Mouse (Mus musculus) ES-E14 (cell line): Measurements from ENCODE around the gene Mageb3. TPM values are rescaled to one million over a fixed set of nuclear protein-coding genes. Genes with fewer than 3 reads are reported as not detected.

ENCODE experiments used
- DNase-seq: peaks from one replicate; pipeline ENCODE4 v3.0.0-alpha.2; 2013; ENCODE audit warnings: low read depth, low spot score
- H3K27ac ChIP-seq: 2 replicates; pipeline ENCODE4 v1.5.1; 2012; ENCODE audit warnings: low read depth, mild to moderate bottlenecking, low read length, moderate library complexity, mixed read lengths; ENCODE audit not compliant: poor library complexity, insufficient read depth, severe bottlenecking
- H3K36me3 ChIP-seq: 2 replicates; pipeline ENCODE4 v1.6.1; 2012; ENCODE audit warnings: mild to moderate bottlenecking, low read length, moderate library complexity, mixed read lengths; ENCODE audit not compliant: control insufficient read depth, poor library complexity, insufficient read depth, severe bottlenecking
- H3K4me1 ChIP-seq, 2 experiments: fragments of 150-350 bp in 1 of 2; sonication (generic) in 1 of 2; 2 replicates each; pipeline ENCODE4 v1.6.1; 2012; ENCODE audit warnings: low read length in 2 of 2, mild to moderate bottlenecking in 1 of 2, mixed read lengths in 1 of 2; ENCODE audit not compliant: control insufficient read depth in 2 of 2, insufficient read depth in 2 of 2, poor library complexity in 1 of 2
- H3K4me3 ChIP-seq, 2 experiments: fragments of 150-350 bp in 1 of 2; sonication (generic) in 1 of 2; 2 replicates each; pipeline ENCODE4 v1.5.1; 2012; ENCODE audit warnings: low read length in 2 of 2, low read depth in 1 of 2, mild to moderate bottlenecking in 1 of 2, mixed read lengths in 1 of 2; ENCODE audit not compliant: insufficient read depth in 1 of 2, poor library complexity in 1 of 2, severe bottlenecking in 1 of 2
- H3K9ac ChIP-seq: 2 replicates; pipeline ENCODE4 v1.6.1; 2012; ENCODE audit warnings: low read depth, mild to moderate bottlenecking, low read length, mixed read lengths; ENCODE audit not compliant: poor library complexity, insufficient read depth, severe bottlenecking
- H3K9me3 ChIP-seq: fragments of 150-350 bp; sonication (generic); 2 replicates; pipeline ENCODE4 v1.6.1; 2012; ENCODE audit warnings: low read depth, mild to moderate bottlenecking, low read length; ENCODE audit not compliant: control insufficient read depth, insufficient read depth
- CHD2 ChIP-seq: IDR thresholded peaks from 2 replicates; pipeline ENCODE4 v1.6.1; 2014; ENCODE audit warnings: mild to moderate bottlenecking, low read depth, low read length, inconsistent platforms
- HCFC1 ChIP-seq: IDR thresholded peaks from 2 replicates; pipeline ENCODE4 v1.6.1; 2012; ENCODE audit warnings: low read length, inconsistent platforms, borderline replicate concordance; ENCODE audit not compliant: insufficient read depth
- MAFK ChIP-seq: IDR thresholded peaks from 2 replicates; pipeline ENCODE4 v1.6.1; 2014; ENCODE audit warnings: mild to moderate bottlenecking, low read depth, low read length, inconsistent platforms; ENCODE audit not compliant: insufficient read depth
- ZC3H11A ChIP-seq: IDR thresholded peaks from 2 replicates; pipeline ENCODE4 v1.6.1; 2012; ENCODE audit warnings: low read depth, mild to moderate bottlenecking, inconsistent platforms, low read length, borderline replicate concordance
- ZNF384 ChIP-seq: IDR thresholded peaks from 2 replicates; pipeline ENCODE4 v1.6.1; 2012; ENCODE audit warnings: low read depth, low read length, inconsistent platforms
- in situ Hi-C, 2 experiments: fragments of 600-800 bp; cut with MboI; formaldehyde crosslinking; loops; one replicate each; pipeline ENCODE4 v1.15.1; 2025; ENCODE audit warnings: low sequenced_read_pairs in 2 of 2, inconsistent platforms in 1 of 2; ENCODE audit not compliant: unreplicated experiment in 2 of 2
- total RNA-seq: library from RNA; depleted of rRNA; stranded (reverse); fragments of 300-350 nt; gene quantifications from 2 replicates; pipeline ENCODE4 v1.2.3, GENCODE M21; 2012; rRNA removed

The Mageb3 gene
- total RNA-seq, 1 experiment = 0.31 TPM

DNA sequence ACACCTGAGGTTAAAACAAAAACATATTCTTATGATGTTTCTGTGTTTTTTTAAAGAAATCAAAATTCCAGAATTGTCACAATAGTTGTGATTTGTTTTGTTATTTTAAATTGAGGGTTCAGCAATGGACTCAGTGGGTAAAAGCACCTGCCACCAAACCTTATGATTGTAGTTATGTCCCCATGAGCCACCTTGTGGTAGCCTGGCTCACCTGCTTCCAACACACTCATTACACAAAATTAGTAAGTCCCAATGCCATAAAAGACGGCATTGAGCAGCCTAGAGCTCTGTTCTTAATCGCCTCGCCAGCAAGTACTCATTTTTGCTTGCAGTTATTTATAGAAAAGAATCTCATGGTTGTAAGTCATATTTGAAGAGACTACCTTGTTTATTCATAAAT lies 45.9 kb downstream of the Mageb3 start:
- Histone ChIP-seq H3K4me3 (no peak overlapping the region), H3K36me3 (peaks cover 2% of the 10 kb centered on the region; the same call in 1 of the 2 replicates), H3K9me3 (no peaks in the 10 kb centered on the region), H3K27ac (no peak overlapping the region), H3K4me1 (no peaks in the 10 kb centered on the region), H3K9ac (no peak overlapping the region)
- DNase-seq = no peak
- in situ Hi-C loops = no loop called here
- TF ChIP-seq ZC3H11A (no peak), CHD2 (no peak), ZNF384 (no peak), MAFK (no peak), HCFC1 (no peak)

Other genes with a start within 250 kb of the Mageb3 start
- gene Frmd5, start 149.0 kb downstream of the Mageb3 start, total RNA-seq = 4.8 and 8.9 TPM in 2 replicates
- gene Casc4, start 89.1 kb downstream of the Mageb3 start, total RNA-seq = 94.5 and 95.8 TPM in 2 replicates
- gene Ctdspl2, start 91 bp downstream of the Mageb3 start, total RNA-seq = 38.9 and 40.0 TPM in 2 replicates
- 15.5 and 17.1 TPM in 2 replicates for gene Eif3j1, start 72.5 kb upstream of the Mageb3 start, total RNA-seq
- gene Spg11, start 162.3 kb upstream of the Mageb3 start, total RNA-seq = 15.4 and 18.2 TPM in 2 replicates
- 38.4 and 73.8 TPM in 2 replicates for gene B2m, start 191.6 kb upstream of the Mageb3 start, total RNA-seq
- gene Trim69, start 204.6 kb upstream of the Mageb3 start, total RNA-seq = not detected in 2 replicates
- 1.3 and 2.3 TPM in 2 replicates for gene Patl2, start 230.1 kb upstream of the Mageb3 start, total RNA-seq
- gene Terb2, start 230.2 kb upstream of the Mageb3 start, total RNA-seq = 0.53 and 1.9 TPM in 2 replicates